Mouse (Mus musculus): Measurements from ENCODE around the gene Efnb3. TPM values are rescaled to one million over a fixed set of nuclear protein-coding genes. Genes with fewer than 3 reads are reported as not detected.

Efnb3 gene
- polyA plus RNA-seq, 1 experiment, result 0.36 TPM

- TF ChIP-seq E2F4 (IDR thresholded peaks at IDR 0.05; ENCODE audit: insufficient read depth) (no peak), USF1 (IDR thresholded peaks at IDR 0.05; ENCODE audit: low read depth) (no peak), TCF3 (IDR thresholded peaks at IDR 0.05; ENCODE audit: insufficient read length, low read depth) (no peak)
- Histone ChIP-seq H3K4me2 (ENCODE audit: low read depth) (no peak overlapping the region), H3K4me3 (no peak overlapping the region), H3ac (ENCODE audit: control insufficient read depth, insufficient read length) (no peak overlapping the region), H3K27me3 (ENCODE audit: control insufficient read depth, insufficient read depth, insufficient read length) (peaks cover 18% of the 10 kb centered on the region), H3K36me3 (ENCODE audit: control insufficient read depth, insufficient read depth) (no peaks in the 10 kb centered on the region), H3K79me2 (ENCODE audit: control insufficient read depth, insufficient read depth) (no peaks in the 10 kb centered on the region)
Observed at GRCm38 (mm10) chr11:69510796-69511496, 49.1 kb downstream of the Efnb3 start.

Other genes starting within 250 kb of the Efnb3 start
- gene Cntrob, start 236.4 kb downstream of the Efnb3 start, polyA plus RNA-seq (2012; fragmentation: generic; extraction: Trizol), result 10.3 TPM
- gene Trappc1, start 236.2 kb downstream of the Efnb3 start, polyA plus RNA-seq (2012; fragmentation: generic; extraction: Trizol), result 116 TPM
- gene Kcnab3, start 233.9 kb downstream of the Efnb3 start, polyA plus RNA-seq (2012; fragmentation: generic; extraction: Trizol), result 2.0 TPM
- 2.5 TPM for gene Rnf227, start 219.7 kb downstream of the Efnb3 start, polyA plus RNA-seq (2012; fragmentation: generic; extraction: Trizol)
- gene Chd3, start 190.8 kb downstream of the Efnb3 start, polyA plus RNA-seq (2012; fragmentation: generic; extraction: Trizol), result 148 TPM
- gene Naa38, start 164.7 kb downstream of the Efnb3 start, polyA plus RNA-seq (2012; fragmentation: generic; extraction: Trizol), result 126 TPM
- gene Cyb5d1, start 164.6 kb downstream of the Efnb3 start, polyA plus RNA-seq (2012; fragmentation: generic; extraction: Trizol), result 23.0 TPM
- 0.16 TPM for gene Tmem88, start 162.0 kb downstream of the Efnb3 start, polyA plus RNA-seq (2012; fragmentation: generic; extraction: Trizol)
- gene Kdm6b, start 146.5 kb downstream of the Efnb3 start, polyA plus RNA-seq (2012; fragmentation: generic; extraction: Trizol), result 31.0 TPM
- 0.24 TPM for gene Dnah2, start 11.1 kb downstream of the Efnb3 start, polyA plus RNA-seq (2012; fragmentation: generic; extraction: Trizol)
- 9.1 TPM for gene Wrap53, start 20.1 kb upstream of the Efnb3 start, polyA plus RNA-seq (2012; fragmentation: generic; extraction: Trizol)
- gene Trp53, start 20.2 kb upstream of the Efnb3 start, polyA plus RNA-seq (2012; fragmentation: generic; extraction: Trizol), result 119 TPM
- 6.6 TPM for gene Atp1b2, start 45.7 kb upstream of the Efnb3 start, polyA plus RNA-seq (2012; fragmentation: generic; extraction: Trizol)
- gene Shbg, start 57.7 kb upstream of the Efnb3 start, polyA plus RNA-seq (2012; fragmentation: generic; extraction: Trizol), result 0.05 TPM
- 3.6 TPM for gene Sat2, start 61.8 kb upstream of the Efnb3 start, polyA plus RNA-seq (2012; fragmentation: generic; extraction: Trizol)
- 104 TPM for gene Fxr2, start 72.8 kb upstream of the Efnb3 start, polyA plus RNA-seq (2012; fragmentation: generic; extraction: Trizol)
- gene Sox15, start 95.1 kb upstream of the Efnb3 start, polyA plus RNA-seq (2012; fragmentation: generic; extraction: Trizol), result 0.07 TPM
- gene Mpdu1, start 102.4 kb upstream of the Efnb3 start, polyA plus RNA-seq (2012; fragmentation: generic; extraction: Trizol), result 39.1 TPM
- 0.96 TPM for gene Cd68, start 105.9 kb upstream of the Efnb3 start, polyA plus RNA-seq (2012; fragmentation: generic; extraction: Trizol)
- gene Eif4a1, start 112.2 kb upstream of the Efnb3 start, polyA plus RNA-seq (2012; fragmentation: generic; extraction: Trizol), result 553 TPM
- gene Senp3, start 121.9 kb upstream of the Efnb3 start, polyA plus RNA-seq (2012; fragmentation: generic; extraction: Trizol), result 70.5 TPM
- 0.07 TPM for gene Tnfsf13, start 125.6 kb upstream of the Efnb3 start, polyA plus RNA-seq (2012; fragmentation: generic; extraction: Trizol)
- 5.5 TPM for gene Tnfsf12, start 135.6 kb upstream of the Efnb3 start, polyA plus RNA-seq (2012; fragmentation: generic; extraction: Trizol)
- 1.6 TPM for gene Tnfsfm13, start 135.9 kb upstream of the Efnb3 start, polyA plus RNA-seq (2012; fragmentation: generic; extraction: Trizol)
- 69.5 TPM for gene Polr2a, start 198.4 kb upstream of the Efnb3 start, polyA plus RNA-seq (2012; fragmentation: generic; extraction: Trizol)
- 0.26 TPM for gene Slc35g3, start 201.8 kb upstream of the Efnb3 start, polyA plus RNA-seq (2012; fragmentation: generic; extraction: Trizol)
- 9.4 TPM for gene Zbtb4, start 205.7 kb upstream of the Efnb3 start, polyA plus RNA-seq (2012; fragmentation: generic; extraction: Trizol)
- 95.3 TPM for gene Chrnb1, start 235.7 kb upstream of the Efnb3 start, polyA plus RNA-seq (2012; fragmentation: generic; extraction: Trizol)
- gene Fgf11, start 241.7 kb upstream of the Efnb3 start, polyA plus RNA-seq (2012; fragmentation: generic; extraction: Trizol), result 17.5 TPM
- 0.61 TPM for gene Tmem102, start 245.4 kb upstream of the Efnb3 start, polyA plus RNA-seq (2012; fragmentation: generic; extraction: Trizol)

Data from myocyte (in vitro differentiated cells).